Mouse (Mus musculus) midbrain, postnatal 0 days (tissue): ENCODE measurements around the gene Zswim5. TPM values are rescaled to one million over a fixed set of nuclear protein-coding genes. Genes with fewer than 3 reads are reported as not detected.

Source experiments
- ATAC-seq: fragments of 200-750 bp; cut with Nextera tagmentation; 2 replicates; pipeline ENCODE4 v1.8.0; 2017; ENCODE audit warnings: moderate number of reproducible peaks, mild to moderate bottlenecking, moderate TSS enrichment, moderate library complexity; ENCODE audit not compliant: low FRiP score
- DNase-seq: peaks from one replicate; pipeline ENCODE4 v3.0.0-alpha.2; 2015; ENCODE audit warnings: low spot score
- H3K27ac ChIP-seq: fragments of 300-500 bp; sonication (generic); 2 replicates; pipeline ENCODE4 v1.5.1; 2014; ENCODE audit warnings: low read depth, mild to moderate bottlenecking, low read length, mixed read lengths
- H3K27me3 ChIP-seq: fragments of 300-500 bp; sonication (generic); 2 replicates; pipeline ENCODE4 v1.6.1; 2014; ENCODE audit warnings: low read length, control low read depth, mixed read lengths; ENCODE audit not compliant: insufficient read depth
- H3K36me3 ChIP-seq: fragments of 300-500 bp; sonication (generic); 2 replicates; pipeline ENCODE4 v1.6.1; 2014; ENCODE audit warnings: low read length, control low read depth, mixed read lengths; ENCODE audit not compliant: insufficient read depth
- H3K4me1 ChIP-seq: fragments of 300-500 bp; sonication (generic); 2 replicates; pipeline ENCODE4 v1.6.1; 2014; ENCODE audit warnings: mild to moderate bottlenecking, control low read depth, antibody characterized with exemption, low read length, mixed read lengths; ENCODE audit not compliant: insufficient read depth
- H3K4me2 ChIP-seq: fragments of 300-500 bp; sonication (generic); 2 replicates; pipeline ENCODE4 v1.6.1; 2014; ENCODE audit warnings: low read depth, mild to moderate bottlenecking, low read length, mixed read lengths; ENCODE audit not compliant: poor library complexity, severe bottlenecking
- H3K4me3 ChIP-seq: fragments of 300-500 bp; sonication (generic); 2 replicates; pipeline ENCODE4 v1.5.1; 2014; ENCODE audit warnings: low read depth, mild to moderate bottlenecking, low read length, moderate library complexity
- H3K9ac ChIP-seq: fragments of 300-500 bp; sonication (generic); replicated peaks from 2 replicates; pipeline ENCODE4 v1.6.1; 2014; ENCODE audit warnings: mild to moderate bottlenecking, low read length, moderate library complexity, mixed read lengths; ENCODE audit not compliant: poor library complexity, severe bottlenecking
- H3K9me3 ChIP-seq: fragments of 300-500 bp; sonication (generic); 2 replicates; pipeline ENCODE4 v1.6.1; 2016; ENCODE audit warnings: low read length, control low read depth
- CTCF ChIP-seq: IDR thresholded peaks from 2 replicates; pipeline ENCODE4 v1.5.1; 2016; ENCODE audit warnings: antibody characterized with exemption, mild to moderate bottlenecking
- WGBS: fragments of 180-500 bp; shearing (Covaris S2); extraction: QIAGEN DNeasy Blood & Tissue Kit; methylation state at CpG from one replicate; pipeline ENCODE4 v1.1.7; 2014; 5-methylcytosine and 5-hydroxymethylcytosine counted together
- polyA plus RNA-seq: library from polyadenylated mRNA; unstranded; fragments of >200 nt; fragmentation: Nextera tagmentation; extraction: Ambion mirVana; gene quantifications from 2 replicates; pipeline ENCODE4 v1.2.1, GENCODE M21; 2015
- total RNA-seq: library from RNA; depleted of rRNA; stranded (reverse); fragments of >200 nt; gene quantifications from 2 replicates; pipeline ENCODE4 v1.2.3, GENCODE M21; 2014; rRNA removed

Gene Zswim5
- total and polyA plus RNA-seq, 2 experiments from 2014 or later = 2.4 to 23.0 TPM

DNA sequence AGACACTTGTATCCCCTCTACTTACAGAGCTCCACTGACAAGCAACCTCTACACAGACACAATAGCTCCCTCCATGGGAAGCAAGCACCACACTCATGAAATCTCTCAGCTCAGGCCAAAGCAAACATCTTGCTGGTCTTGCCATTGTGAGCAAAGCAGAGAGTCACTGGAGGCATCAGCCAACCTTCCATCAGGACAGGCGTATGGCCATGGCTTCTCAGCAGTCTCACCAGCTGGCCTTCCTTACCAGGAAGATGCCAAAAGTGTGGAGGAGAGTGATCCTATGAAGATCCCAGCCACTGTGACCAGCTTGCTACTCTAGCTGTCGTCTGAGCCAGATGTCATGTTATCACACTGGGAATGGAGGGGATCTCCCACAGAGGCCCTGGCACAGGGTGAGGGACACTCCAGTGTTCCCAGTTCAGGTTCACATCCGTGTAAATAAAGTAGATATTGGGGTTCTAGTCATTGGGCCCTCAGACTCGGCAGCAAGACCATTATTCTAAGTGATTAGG lies 137.8 kb downstream of the Zswim5 start:
- no peak for TF ChIP-seq CTCF
- H3K36me3 ChIP-seq = no peaks in the 10 kb centered on the region
- no peak overlapping the region for H3K4me3 ChIP-seq
- no peak overlapping the region for H3K4me2 ChIP-seq
- DNase-seq (no peak), ATAC-seq (no peak)
- H3K9ac ChIP-seq = no peak overlapping the region
- H3K27me3 ChIP-seq = no peaks in the 10 kb centered on the region
- no peak overlapping the region for H3K27ac ChIP-seq
- no peaks in the 10 kb centered on the region for H3K9me3 ChIP-seq
- 0 out of 2 replicates have a peak, but pooled peaks cover 2% of the 10 kb centered on the region for H3K4me1 ChIP-seq
- WGBS = 71% methylated on average over 4 of the region's 4 CpGs

DNA sequence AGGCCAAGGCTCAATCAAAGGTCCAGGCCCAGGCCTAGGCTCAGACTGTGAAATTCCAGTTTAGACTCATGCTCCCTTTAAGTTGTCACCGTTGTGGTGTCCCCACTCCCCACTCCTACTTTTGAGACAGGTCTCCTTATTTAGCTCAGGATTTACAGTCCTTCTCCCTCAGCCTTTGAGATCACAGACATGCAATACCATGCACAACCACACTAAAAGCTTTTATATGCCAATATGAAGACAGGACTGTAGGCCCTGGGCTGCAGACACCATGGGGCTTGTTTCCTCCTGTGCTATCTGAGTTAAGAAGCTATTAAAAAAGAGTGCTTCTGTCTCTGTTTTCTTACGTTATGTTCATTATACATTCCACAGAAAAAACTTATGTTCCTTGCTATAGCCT lies 140.6 kb downstream of the Zswim5 start:
- Histone ChIP-seq H3K36me3 (peaks cover 4% of the 10 kb centered on the region), H3K4me3 (no peak overlapping the region), H3K4me2 (no peak overlapping the region), H3K9me3 (no peaks in the 10 kb centered on the region), H3K4me1 (0 out of 2 replicates have a peak, but pooled peaks cover 7% of the 10 kb centered on the region), H3K9ac (no peak overlapping the region), H3K27ac (no peak overlapping the region), H3K27me3 (no peaks in the 10 kb centered on the region)
- ATAC-seq = no peak
- WGBS = 88% methylated on average over 2 of the region's 2 CpGs
- peak; percentile 49 for TF ChIP-seq CTCF
- DNase-seq = peak; percentile 14

DNA sequence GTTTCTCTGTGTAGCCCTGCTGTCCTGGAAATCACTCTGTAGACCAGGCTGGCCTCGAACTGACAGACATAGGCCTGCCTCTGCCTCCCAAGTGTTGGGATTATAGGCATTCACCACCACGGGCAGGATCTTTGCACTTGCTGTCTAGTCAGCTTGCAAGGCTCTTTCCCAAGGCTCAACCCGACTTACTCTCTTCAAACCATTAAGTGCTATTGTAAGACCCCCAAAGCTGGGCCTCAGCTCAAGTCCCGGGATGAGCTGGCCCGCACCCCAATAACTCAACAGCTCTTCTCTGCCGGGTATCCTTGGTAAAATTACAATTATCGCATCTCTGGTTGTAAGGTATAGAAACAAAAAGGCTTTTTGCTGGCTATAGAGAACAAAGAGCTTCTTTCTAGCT lies 141.2 kb downstream of the Zswim5 start:
- H3K27me3 ChIP-seq = no peaks in the 10 kb centered on the region

DNA sequence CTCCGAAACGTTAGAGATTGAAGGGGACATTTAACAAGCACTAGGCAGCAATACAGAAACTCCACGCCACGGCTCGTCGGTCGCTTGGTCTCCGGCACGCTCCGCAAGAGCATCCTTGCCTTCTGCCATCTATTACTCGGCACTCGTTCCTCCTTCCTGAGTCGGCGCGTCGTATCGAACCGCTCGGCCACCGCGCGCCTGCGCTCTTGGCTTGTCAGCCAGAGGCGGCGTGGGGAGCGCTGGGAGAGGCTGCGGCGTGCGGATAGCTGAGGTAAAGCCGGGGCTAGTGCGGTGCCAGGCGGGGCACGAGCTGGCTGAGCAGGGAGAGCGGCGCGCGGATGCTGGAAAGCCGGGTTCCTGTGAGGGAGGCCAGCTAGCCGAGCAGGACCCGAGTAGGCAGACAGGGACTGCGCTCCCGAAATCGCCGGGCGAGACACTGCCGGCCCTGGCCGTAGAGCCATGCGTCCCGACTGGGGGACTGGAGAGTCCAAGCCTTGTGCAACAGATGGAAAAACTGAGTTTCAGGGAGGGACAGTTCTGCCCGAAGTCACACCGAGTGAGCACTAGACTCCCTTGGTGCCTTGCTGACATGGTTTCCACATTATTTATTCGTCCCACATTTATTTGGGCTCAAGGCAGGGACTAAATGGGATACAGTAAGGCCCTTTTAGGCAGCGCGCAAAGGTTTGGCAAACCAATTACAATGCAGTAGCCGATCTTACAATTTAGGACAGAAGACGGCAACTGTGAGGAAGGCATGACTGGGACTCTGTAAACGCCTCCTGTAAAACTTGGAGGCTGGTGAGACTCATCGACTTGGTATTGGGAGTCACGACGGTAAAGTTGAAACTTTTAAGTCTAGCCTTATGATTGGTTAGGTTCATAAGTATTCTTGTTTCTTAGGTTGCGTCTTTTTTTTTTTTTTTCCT lies 142.3 kb downstream of the Zswim5 start, which contains the start of gene Eif2b3:
Eif2b3 (plus strand) TSS at position 197 of the 929 bp plus-strand sequence.
- Histone ChIP-seq H3K4me1 (0 out of 2 replicates have a peak, but pooled peaks cover 7% of the 10 kb centered on the region), H3K4me3 (peak within 1 kb of the TSS; percentile 62), H3K9me3 (no peaks in the 10 kb centered on the region), H3K27ac (no peak within 1 kb of the TSS; the same call in 1 of the 2 replicates), H3K36me3 (peaks cover 12% of the 10 kb centered on the region), H3K4me2 (peak within 1 kb of the TSS; percentile 70), H3K9ac (peak within 1 kb of the TSS; percentile 68), H3K27me3 (no peaks in the 10 kb centered on the region)
- DNase-seq = peak; percentile 96
- ATAC-seq = peak; percentile 86
- under 1% methylated on average over 61 of the region's 61 CpGs for WGBS
- TF ChIP-seq CTCF = peak; percentile 43

More for the DNA sequence above, 141.2 kb downstream of the Zswim5 start:
- Histone ChIP-seq H3K9me3 (no peaks in the 10 kb centered on the region), H3K27ac (no peak overlapping the region), H3K4me2 (no peak overlapping the region), H3K4me1 (0 out of 2 replicates have a peak, but pooled peaks cover 7% of the 10 kb centered on the region), H3K36me3 (peaks cover 7% of the 10 kb centered on the region), H3K4me3 (no peak overlapping the region), H3K9ac (no peak overlapping the region)
- no peak for ATAC-seq
- DNase-seq = no peak
- no peak for TF ChIP-seq CTCF
- 87% methylated on average over 7 of the region's 7 CpGs for WGBS

DNA sequence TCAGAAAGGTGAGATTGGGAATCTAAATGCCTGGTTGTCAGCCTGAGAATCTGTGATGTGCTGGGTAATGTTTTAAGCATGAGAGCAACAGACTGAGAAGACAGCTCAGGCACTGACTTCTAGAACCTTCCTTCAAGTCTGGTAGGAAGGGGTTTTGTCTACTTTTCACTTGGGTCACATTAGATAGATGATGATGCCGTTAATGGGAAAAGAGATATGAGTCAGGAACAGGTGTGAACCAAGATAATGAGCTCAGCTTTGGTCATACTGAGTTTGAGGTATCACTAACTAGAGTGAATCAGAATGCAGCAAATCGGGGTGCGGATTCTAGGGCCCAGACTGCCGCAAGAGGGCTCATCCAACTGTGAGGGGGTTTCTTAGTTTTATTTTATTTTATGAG lies 146.3 kb downstream of the Zswim5 start:
- Histone ChIP-seq H3K27me3 (no peaks in the 10 kb centered on the region), H3K4me2 (no peak overlapping the region), H3K27ac (no peak overlapping the region), H3K9ac (no peak overlapping the region), H3K4me3 (no peak overlapping the region), H3K9me3 (no peaks in the 10 kb centered on the region), H3K4me1 (0 out of 2 replicates have a peak, but pooled peaks cover 7% of the 10 kb centered on the region), H3K36me3 (peaks cover 15% of the 10 kb centered on the region)
- ATAC-seq (no peak), DNase-seq (no peak)
- 98% methylated on average over 4 of the region's 4 CpGs for WGBS
- no peak for TF ChIP-seq CTCF

DNA sequence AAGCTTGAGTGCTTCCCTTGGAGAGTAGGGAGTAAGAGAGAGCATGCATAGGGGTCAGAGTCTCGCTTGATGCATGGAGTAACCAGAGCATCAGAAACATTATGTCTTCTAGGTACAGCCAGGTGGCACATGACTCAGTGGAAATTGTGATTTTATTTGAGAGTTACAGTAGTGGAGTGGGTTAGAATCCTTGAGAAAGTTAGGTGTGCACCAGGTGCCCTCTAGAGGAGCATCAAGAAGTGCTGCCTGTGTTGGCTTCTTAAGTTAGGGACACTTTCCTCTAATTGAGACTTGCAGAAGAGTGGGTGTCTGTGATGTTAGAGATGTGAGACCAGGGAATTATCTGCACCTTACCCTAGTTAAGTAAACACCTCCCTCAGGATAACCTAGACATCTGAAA lies 153.9 kb downstream of the Zswim5 start:
- Histone ChIP-seq H3K9me3 (no peaks in the 10 kb centered on the region), H3K9ac (no peak overlapping the region), H3K4me2 (no peak overlapping the region), H3K4me1 (no peaks in the 10 kb centered on the region), H3K27me3 (no peaks in the 10 kb centered on the region), H3K27ac (no peak overlapping the region), H3K36me3 (peaks cover 8% of the 10 kb centered on the region), H3K4me3 (no peak overlapping the region)
- ATAC-seq = no peak
- peak; percentile 9 for DNase-seq
- peak; percentile 48 for TF ChIP-seq CTCF
- 100% methylated on average over 1 of the region's 1 CpGs for WGBS

Other genes with a start within 250 kb of the Zswim5 start
- gene Nasp, start 249.4 kb upstream of the Zswim5 start, total RNA-seq = 51.6 and 78.7 TPM in 2 replicates
- 67.2 and 76.3 TPM in 2 replicates for gene Nasp, start 249.4 kb upstream of the Zswim5 start, polyA plus RNA-seq
- gene Akr1a1, start 225.7 kb upstream of the Zswim5 start, total RNA-seq = 475 and 495 TPM in 2 replicates
- 684 and 729 TPM in 2 replicates for gene Akr1a1, start 225.7 kb upstream of the Zswim5 start, polyA plus RNA-seq
- gene Prdx1, start 191.8 kb upstream of the Zswim5 start, total RNA-seq = 171 and 207 TPM in 2 replicates
- 546 and 551 TPM in 2 replicates for gene Prdx1, start 191.8 kb upstream of the Zswim5 start, polyA plus RNA-seq
- gene Mmachc, start 169.0 kb upstream of the Zswim5 start, total RNA-seq = 20.8 and 24.3 TPM in 2 replicates
- 16.6 and 16.8 TPM in 2 replicates for gene Mmachc, start 169.0 kb upstream of the Zswim5 start, polyA plus RNA-seq
- 10.3 and 10.9 TPM in 2 replicates for gene Ccdc163, start 168.9 kb upstream of the Zswim5 start, total RNA-seq
- gene Ccdc163, start 168.9 kb upstream of the Zswim5 start, polyA plus RNA-seq = 4.7 and 5.4 TPM in 2 replicates
- 0.77 and 2.5 TPM in 2 replicates for gene Tesk2, start 156.4 kb upstream of the Zswim5 start, total RNA-seq
- 1.6 and 1.7 TPM in 2 replicates for gene Tesk2, start 156.4 kb upstream of the Zswim5 start, polyA plus RNA-seq
- gene Toe1, start 69.7 kb upstream of the Zswim5 start, total RNA-seq = 38.9 and 42.9 TPM in 2 replicates
- 22.5 and 26.2 TPM in 2 replicates for gene Toe1, start 69.7 kb upstream of the Zswim5 start, polyA plus RNA-seq
- gene Mutyh, start 69.7 kb upstream of the Zswim5 start, total RNA-seq = 5.1 and 5.6 TPM in 2 replicates
- 3.0 and 4.5 TPM in 2 replicates for gene Mutyh, start 69.7 kb upstream of the Zswim5 start, polyA plus RNA-seq
- 0.55 and 0.71 TPM in 2 replicates for gene Hpdl, start 55.7 kb upstream of the Zswim5 start, total RNA-seq
- 0.74 and 1.1 TPM in 2 replicates for gene Hpdl, start 55.7 kb upstream of the Zswim5 start, polyA plus RNA-seq
- 25.5 and 50.0 TPM in 2 replicates for gene Urod, start 117.0 kb downstream of the Zswim5 start, total RNA-seq
- gene Urod, start 117.0 kb downstream of the Zswim5 start, polyA plus RNA-seq = 36.6 and 36.8 TPM in 2 replicates
- 45.5 and 46.5 TPM in 2 replicates for gene Hectd3, start 117.9 kb downstream of the Zswim5 start, total RNA-seq
- gene Hectd3, start 117.9 kb downstream of the Zswim5 start, polyA plus RNA-seq = 20.2 and 22.6 TPM in 2 replicates
- gene Eif2b3, start 142.0 kb downstream of the Zswim5 start, total RNA-seq = 20.7 and 21.7 TPM in 2 replicates
- gene Eif2b3, start 142.0 kb downstream of the Zswim5 start, polyA plus RNA-seq = 57.5 and 58.4 TPM in 2 replicates
- gene Ptch2, start 218.7 kb downstream of the Zswim5 start, total RNA-seq = 6.8 and 12.2 TPM in 2 replicates
- 3.5 and 3.7 TPM in 2 replicates for gene Ptch2, start 218.7 kb downstream of the Zswim5 start, polyA plus RNA-seq
- gene Btbd19, start 248.3 kb downstream of the Zswim5 start, total RNA-seq = 7.3 and 8.2 TPM in 2 replicates
- gene Btbd19, start 248.3 kb downstream of the Zswim5 start, polyA plus RNA-seq = 3.8 and 4.2 TPM in 2 replicates
- 1.3 and 5.8 TPM in 2 replicates for gene Tctex1d4, start 249.4 kb downstream of the Zswim5 start, total RNA-seq
- 1.2 TPM in 2 replicates for gene Tctex1d4, start 249.4 kb downstream of the Zswim5 start, polyA plus RNA-seq